Mouse (Mus musculus): ENCODE measurements around the gene Pitx1. TPM values are rescaled to one million over a fixed set of nuclear protein-coding genes. Genes with fewer than 3 reads are reported as not detected.

Gene Pitx1
- polyA plus RNA-seq, 2 experiments = 0.09 TPM; not detected in 1

- Histone ChIP-seq H3K27me3 (ENCODE audit: control insufficient read depth, insufficient read depth, low read length) (no peaks in the 10 kb centered on the region), H3K36me3 (replicated peaks; ENCODE audit: control insufficient read depth, insufficient read depth, low read depth) (no peaks in the 10 kb centered on the region), H3K4me1 (replicated peaks; ENCODE audit: control insufficient read depth in 2 of 2, insufficient read depth in 2 of 2, low read length in 1 of 2) (no peaks in the 10 kb centered on the region; a peak in 1 of 4 replicates), H3K9ac (replicated peaks) (no peak overlapping the region), H3K9me3 (ENCODE audit: control insufficient read depth, low read length) (no peaks in the 10 kb centered on the region), H3K4me3 (ENCODE audit: insufficient read depth in 1 of 2, low read depth in 2 of 2, low read length in 2 of 2) (no peak overlapping the region), H3K27ac (no peak overlapping the region), H3K4me2 (ENCODE audit: low read depth) (no peak overlapping the region)
- ATAC-seq (ENCODE audit: insufficient read depth) = no peak
- 58% methylated on average over 5 of the region's 5 CpGs for WGBS (ENCODE audit: insufficient replicate concordance)
- TF ChIP-seq CTCF (IDR thresholded peaks at IDR 0.05; ENCODE audit: low read depth) (no peak), EP300 (IDR thresholded peaks at IDR 0.05; ENCODE audit: low read depth) (no peak)
- DNase-seq (ENCODE audit: low read depth in 3 of 3, low spot score in 3 of 3) = no peak
Observed at GRCm38 (mm10) chr13:55810947-55811346, 25.0 kb downstream of the Pitx1 start.

GRCm38 (mm10) chr13:55809707-55810106 is 26.3 kb downstream of the Pitx1 start:
- no peaks in the 10 kb centered on the region; a peak in 1 of 4 replicates for H3K4me1 ChIP-seq (replicated peaks; ENCODE audit: control insufficient read depth in 2 of 2, insufficient read depth in 2 of 2, low read length in 1 of 2)

GRCm38 (mm10) chr13:55809041-55809623 is 26.9 kb downstream of the Pitx1 start:
- Histone ChIP-seq H3K4me3 (ENCODE audit: insufficient read depth in 1 of 2, low read depth in 2 of 2, low read length in 2 of 2) (no peak overlapping the region), H3K27me3 (ENCODE audit: control insufficient read depth, insufficient read depth, low read length) (no peaks in the 10 kb centered on the region), H3K4me1 (replicated peaks; ENCODE audit: control insufficient read depth in 2 of 2, insufficient read depth in 2 of 2, low read length in 1 of 2) (no peaks in the 10 kb centered on the region; a peak in 1 of 4 replicates), H3K27ac (no peak overlapping the region), H3K4me2 (ENCODE audit: low read depth) (no peak overlapping the region), H3K9ac (replicated peaks) (no peak overlapping the region), H3K9me3 (ENCODE audit: control insufficient read depth, low read length) (no peaks in the 10 kb centered on the region), H3K36me3 (replicated peaks; ENCODE audit: control insufficient read depth, insufficient read depth, low read depth) (no peaks in the 10 kb centered on the region)
- TF ChIP-seq CTCF (IDR thresholded peaks at IDR 0.05; ENCODE audit: low read depth) = peak; percentile 19; the same call in 1 of the 2 replicates
- no peak for TF ChIP-seq EP300 (IDR thresholded peaks at IDR 0.05; ENCODE audit: low read depth)
- DNase-seq (ENCODE audit: low read depth in 3 of 3, low spot score in 3 of 3) (no peak), ATAC-seq (ENCODE audit: insufficient read depth) (no peak)
- 56% methylated on average over 7 of the region's 7 CpGs for WGBS (ENCODE audit: insufficient replicate concordance)

More at GRCm38 (mm10) chr13:55809707-55810106, 26.3 kb downstream of the Pitx1 start:
- Histone ChIP-seq H3K9me3 (ENCODE audit: control insufficient read depth, low read length) (no peaks in the 10 kb centered on the region), H3K27me3 (ENCODE audit: control insufficient read depth, insufficient read depth, low read length) (no peaks in the 10 kb centered on the region), H3K4me2 (ENCODE audit: low read depth) (no peak overlapping the region), H3K4me3 (ENCODE audit: insufficient read depth in 1 of 2, low read depth in 2 of 2, low read length in 2 of 2) (no peak overlapping the region), H3K36me3 (replicated peaks; ENCODE audit: control insufficient read depth, insufficient read depth, low read depth) (no peaks in the 10 kb centered on the region), H3K27ac (no peak overlapping the region), H3K9ac (replicated peaks) (no peak overlapping the region)
- WGBS (ENCODE audit: insufficient replicate concordance) = 72% methylated on average over 10 of the region's 10 CpGs
- TF ChIP-seq CTCF (IDR thresholded peaks at IDR 0.05; ENCODE audit: low read depth) (no peak), EP300 (IDR thresholded peaks at IDR 0.05; ENCODE audit: low read depth) (no peak)
- ATAC-seq (ENCODE audit: insufficient read depth) (no peak), DNase-seq (ENCODE audit: low read depth in 3 of 3, low spot score in 3 of 3) (no peak)

DNA sequence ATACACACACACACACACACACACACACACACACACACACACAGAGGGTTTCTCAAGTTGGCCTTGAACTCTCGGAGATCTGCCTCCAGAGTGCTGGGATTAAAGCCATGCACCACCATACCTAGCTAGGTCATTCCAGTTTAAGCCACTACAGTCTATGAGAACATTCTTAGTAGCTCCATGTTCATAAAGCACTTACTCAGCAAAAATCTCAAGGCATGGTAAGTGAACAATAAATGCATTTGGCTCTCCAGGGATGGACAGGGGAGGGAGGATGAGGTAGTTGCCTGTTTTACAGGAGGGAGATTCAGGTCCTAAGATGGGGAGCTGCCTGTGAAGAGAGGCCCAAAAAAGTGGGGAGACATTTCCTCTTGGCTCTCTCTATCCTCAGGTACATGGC is 32.0 kb downstream of the Pitx1 start:
- Histone ChIP-seq H3K4me2 (ENCODE audit: low read depth) (no peak overlapping the region), H3K4me1 (replicated peaks; ENCODE audit: control insufficient read depth in 2 of 2, insufficient read depth in 2 of 2, low read length in 1 of 2) (no peaks in the 10 kb centered on the region), H3K9ac (replicated peaks) (no peak overlapping the region), H3K4me3 (ENCODE audit: insufficient read depth in 1 of 2, low read depth in 2 of 2, low read length in 2 of 2) (no peak overlapping the region), H3K27me3 (ENCODE audit: control insufficient read depth, insufficient read depth, low read length) (no peaks in the 10 kb centered on the region), H3K9me3 (ENCODE audit: control insufficient read depth, low read length) (no peaks in the 10 kb centered on the region), H3K36me3 (replicated peaks; ENCODE audit: control insufficient read depth, insufficient read depth, low read depth) (no peaks in the 10 kb centered on the region), H3K27ac (no peak overlapping the region)
- no peak for DNase-seq (ENCODE audit: low read depth in 3 of 3, low spot score in 3 of 3)
- 60% methylated on average over 1 of the region's 1 CpGs for WGBS (ENCODE audit: insufficient replicate concordance)
- no peak for ATAC-seq (ENCODE audit: insufficient read depth)
- TF ChIP-seq CTCF (IDR thresholded peaks at IDR 0.05; ENCODE audit: low read depth) = no peak
- no peak for TF ChIP-seq EP300 (IDR thresholded peaks at IDR 0.05; ENCODE audit: low read depth)

GRCm38 (mm10) chr13:55801246-55801645 is 34.7 kb downstream of the Pitx1 start:
- H3K27me3 ChIP-seq (ENCODE audit: control insufficient read depth, insufficient read depth, low read length) = no peaks in the 10 kb centered on the region
- H3K4me3 ChIP-seq (ENCODE audit: insufficient read depth in 1 of 2, low read depth in 2 of 2, low read length in 2 of 2) = no peak overlapping the region
- H3K4me1 ChIP-seq (replicated peaks; ENCODE audit: control insufficient read depth in 2 of 2, insufficient read depth in 2 of 2, low read length in 1 of 2) = no peaks in the 10 kb centered on the region
- no peaks in the 10 kb centered on the region for H3K9me3 ChIP-seq (ENCODE audit: control insufficient read depth, low read length)
- 63% methylated on average over 2 of the region's 2 CpGs for WGBS (ENCODE audit: insufficient replicate concordance)
- no peak overlapping the region for H3K27ac ChIP-seq
- ATAC-seq (ENCODE audit: insufficient read depth) (no peak), DNase-seq (ENCODE audit: low read depth in 3 of 3, low spot score in 3 of 3) (no peak)
- H3K9ac ChIP-seq (replicated peaks) = no peak overlapping the region
- no peak overlapping the region for H3K4me2 ChIP-seq (ENCODE audit: low read depth)
- TF ChIP-seq CTCF (IDR thresholded peaks at IDR 0.05; ENCODE audit: low read depth) = no peak
- no peak for TF ChIP-seq EP300 (IDR thresholded peaks at IDR 0.05; ENCODE audit: low read depth)
- H3K36me3 ChIP-seq (replicated peaks; ENCODE audit: control insufficient read depth, insufficient read depth, low read depth) = no peaks in the 10 kb centered on the region

Data from liver, embryonic 14.5 days (tissue).